Mouse (Mus musculus) kidney, postnatal 10 days (tissue): ENCODE results near the gene Defb22.

ENCODE experiments used
- DNase-seq: peaks from one replicate; pipeline ENCODE4 v3.0.0; 2021; ENCODE audit warnings: mixed read lengths

The Defb22 gene

DNA sequence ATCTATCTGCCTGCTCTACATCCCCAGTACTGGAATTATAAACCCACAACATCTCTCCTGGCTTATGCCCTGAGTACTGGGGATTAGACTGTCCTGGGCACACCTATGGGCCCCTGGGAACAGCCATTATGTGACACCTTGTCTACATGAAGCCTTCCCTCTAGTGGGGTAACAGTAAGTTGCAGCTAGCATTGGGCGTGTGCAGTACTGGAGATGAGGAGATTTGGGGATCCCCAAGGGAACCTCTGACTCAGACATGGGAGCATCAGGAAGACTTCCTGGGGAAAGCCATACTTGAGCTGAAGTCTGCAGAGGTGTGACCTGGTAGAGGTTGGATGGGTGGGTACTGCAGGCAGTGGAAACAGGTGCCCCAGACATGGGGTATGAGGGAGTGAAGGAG is 51.0 kb downstream of the Defb22 start:
- no peak for DNase-seq

DNA sequence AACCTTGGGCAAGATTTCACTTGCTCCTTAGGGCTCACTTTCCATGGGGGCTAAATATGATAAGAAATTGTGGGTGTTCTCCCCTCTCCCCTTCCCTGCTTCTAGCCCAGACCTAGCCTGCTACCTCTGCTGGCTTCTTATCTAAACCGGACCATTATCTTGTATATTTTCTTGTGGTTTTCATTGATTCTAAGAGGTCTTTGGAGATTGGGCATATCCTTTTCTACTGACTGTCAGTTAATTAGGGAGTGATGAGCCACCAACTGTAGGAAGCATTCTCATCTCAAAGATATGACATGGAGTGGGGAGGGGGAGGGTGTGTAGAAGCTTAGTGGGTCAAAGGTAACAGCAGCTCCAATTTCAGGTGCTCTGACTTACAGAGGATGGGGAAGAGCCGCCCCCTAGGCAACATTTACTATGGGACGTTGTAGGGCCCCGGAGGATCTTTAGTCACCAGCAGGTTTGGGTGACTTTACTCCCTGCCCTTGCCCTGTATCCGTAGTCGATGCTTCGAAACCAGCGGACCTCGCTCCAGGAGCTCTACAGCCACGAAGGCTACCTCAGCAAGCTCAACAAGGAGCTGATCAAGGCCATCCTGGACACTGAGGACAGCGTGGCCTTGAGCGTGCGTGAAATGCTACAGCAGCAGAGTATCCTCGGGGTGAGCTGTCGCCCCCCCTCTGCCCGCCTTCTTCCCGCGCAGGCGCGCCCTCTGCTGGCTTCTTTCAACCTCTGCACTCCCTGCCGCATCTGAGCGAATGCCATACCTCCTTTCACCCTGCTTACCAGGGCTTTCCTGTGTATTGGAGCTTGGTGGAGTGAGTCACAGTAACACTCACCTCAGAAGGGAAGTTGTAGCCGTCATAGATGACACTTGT is 52.7 kb downstream of the Defb22 start:
- peak; percentile 92 for DNase-seq

DNA sequence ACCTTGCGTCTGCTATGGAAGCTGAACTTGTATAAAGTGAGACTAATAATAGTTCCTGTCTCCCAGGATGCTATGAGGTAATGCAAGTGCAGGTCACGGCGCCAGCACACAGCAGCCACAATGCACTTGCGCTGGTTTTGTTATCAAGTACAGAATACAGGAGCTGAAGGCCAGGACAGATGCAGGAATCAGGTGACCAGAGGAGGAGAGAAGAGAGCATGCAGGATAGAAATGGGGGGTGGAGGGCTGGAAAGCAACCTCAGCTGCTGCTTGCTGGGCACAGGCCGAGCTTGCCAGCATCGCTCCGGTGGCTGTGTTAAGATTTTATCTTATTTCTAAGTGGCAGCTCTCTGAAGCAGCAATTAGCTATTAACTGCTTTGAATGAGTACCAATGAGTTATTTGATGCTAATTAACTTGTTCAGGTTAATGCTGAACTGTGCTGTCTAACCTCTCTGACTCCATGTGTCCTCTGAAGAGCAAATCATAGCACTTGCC is 53.5 kb downstream of the Defb22 start:
- peak; percentile 58 for DNase-seq
